Mouse (Mus musculus): ENCODE measurements around the gene Vps9d1.
"Not testable (repeated sequence)": the region's sequence is repeated elsewhere in the genome, so short reads cannot be mapped to it uniquely, and the experiment has no call there.

Vps9d1 gene

DNA sequence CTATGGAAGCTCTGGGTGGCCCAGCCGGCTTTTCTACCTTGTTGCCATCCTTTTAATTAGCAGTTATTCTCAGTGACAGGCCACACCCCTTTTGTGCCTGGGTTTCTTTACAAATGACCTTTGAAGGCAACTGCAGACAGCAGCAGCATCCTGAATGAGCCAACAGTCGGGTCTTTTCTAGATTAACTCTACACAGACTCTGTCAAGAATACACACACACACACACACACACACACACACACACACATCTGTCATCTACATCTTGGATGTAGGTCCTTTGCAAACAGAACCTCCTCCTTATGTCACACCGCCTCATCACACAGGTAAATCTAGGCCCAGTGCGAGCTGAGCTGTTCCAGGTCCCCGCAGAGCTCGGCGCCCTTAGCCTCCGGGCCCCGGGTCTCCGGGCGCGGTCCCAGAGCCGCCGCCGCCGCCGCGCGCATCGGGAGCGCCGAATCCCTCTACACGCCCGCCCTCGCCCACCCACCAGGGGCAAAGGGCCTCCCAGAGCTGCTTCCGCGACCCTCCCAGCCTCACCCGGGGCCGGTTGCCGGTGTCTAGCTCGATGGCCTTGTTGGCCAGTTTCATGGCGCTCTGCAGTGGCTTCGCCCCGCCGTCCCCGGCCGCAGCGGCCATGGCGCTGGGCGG, 573 bp downstream of the Vps9d1 start:
- DNase-seq (ENCODE audit: low read depth, low spot score), result peak; percentile 39

DNA sequence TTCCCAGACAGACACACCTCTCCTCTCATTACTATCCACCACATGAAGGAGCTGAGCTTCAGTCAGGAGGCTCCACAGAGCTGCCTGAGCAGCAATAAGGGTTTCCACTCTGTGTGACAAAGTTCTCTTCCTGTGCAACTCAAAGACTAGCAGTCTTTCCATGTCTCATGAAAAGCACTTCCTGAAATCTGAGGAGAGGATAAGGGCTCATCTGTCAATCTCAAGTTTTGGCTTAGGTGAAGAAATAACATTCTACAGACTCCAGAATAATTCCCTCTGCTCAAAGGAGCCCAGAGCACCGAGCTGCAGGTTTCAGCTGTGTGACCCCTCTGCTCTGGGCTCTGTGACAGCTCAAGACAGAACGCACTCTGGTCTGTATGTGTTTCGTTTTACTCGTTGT, 1.2 kb downstream of the Vps9d1 start:
- DNase-seq (ENCODE audit: low read depth, low spot score), result no peak

DNA sequence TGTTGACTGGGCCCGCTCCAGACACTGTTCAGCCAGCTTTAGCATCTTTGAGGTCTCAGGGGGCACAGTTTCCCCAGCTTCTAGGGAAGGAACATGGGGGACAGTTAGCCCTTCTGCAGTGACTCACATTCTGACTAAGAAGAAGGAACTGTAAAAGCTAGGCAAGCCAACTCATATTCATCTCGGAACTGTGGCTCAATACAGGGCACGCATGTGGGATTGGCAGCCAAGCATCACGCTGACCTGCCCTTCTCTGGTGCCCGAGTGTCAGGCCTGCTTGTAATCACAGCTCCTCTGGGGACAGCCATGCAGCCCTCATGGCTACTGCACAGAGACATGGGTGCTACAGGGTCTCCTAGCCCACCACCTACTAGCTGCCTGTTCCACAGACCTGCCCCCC, 3.2 kb downstream of the Vps9d1 start:
- no peak for DNase-seq (ENCODE audit: low read depth, low spot score)

DNA sequence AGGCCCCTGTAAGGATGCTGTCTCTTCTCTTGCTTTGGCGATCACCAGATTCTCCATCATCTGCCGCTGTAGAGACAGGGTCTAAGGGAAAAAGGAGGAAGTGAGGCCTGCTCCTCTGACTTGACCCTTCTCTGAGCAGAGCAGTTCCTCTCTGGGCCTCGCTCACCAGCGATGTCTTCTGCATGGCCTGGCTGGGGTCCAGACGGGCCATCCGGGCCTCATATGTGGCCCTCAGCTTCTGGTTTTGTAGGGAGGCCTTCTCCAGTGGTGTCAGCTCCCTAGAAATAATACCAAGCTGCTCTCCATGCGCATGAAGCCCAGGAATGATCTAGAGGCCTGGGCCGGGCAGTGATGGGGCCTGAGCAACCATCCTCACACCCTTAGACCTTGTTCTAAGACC, 5.6 kb downstream of the Vps9d1 start:
- DNase-seq (ENCODE audit: low read depth, low spot score), result no peak

DNA sequence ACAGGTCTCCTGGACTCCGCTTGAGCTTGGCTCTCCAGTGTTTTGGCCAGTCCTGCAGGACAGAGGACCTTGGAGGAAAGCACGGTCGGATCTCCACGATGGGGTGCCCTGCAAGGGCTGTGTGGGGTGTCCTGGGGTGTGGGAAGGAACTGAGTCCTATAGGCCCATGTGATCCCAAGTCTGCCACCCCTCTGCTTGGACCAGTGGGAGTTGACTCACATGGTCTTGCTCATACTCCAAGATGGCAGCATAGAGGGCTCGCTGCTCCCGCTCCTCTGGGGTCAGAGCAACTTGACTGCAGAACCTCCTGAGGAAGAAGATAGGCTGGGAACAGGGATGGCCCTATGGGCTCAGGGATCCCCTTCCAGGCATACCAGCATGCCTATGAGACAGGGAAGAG, 6.4 kb downstream of the Vps9d1 start:
- DNase-seq (ENCODE audit: low read depth, low spot score), result no peak

DNA sequence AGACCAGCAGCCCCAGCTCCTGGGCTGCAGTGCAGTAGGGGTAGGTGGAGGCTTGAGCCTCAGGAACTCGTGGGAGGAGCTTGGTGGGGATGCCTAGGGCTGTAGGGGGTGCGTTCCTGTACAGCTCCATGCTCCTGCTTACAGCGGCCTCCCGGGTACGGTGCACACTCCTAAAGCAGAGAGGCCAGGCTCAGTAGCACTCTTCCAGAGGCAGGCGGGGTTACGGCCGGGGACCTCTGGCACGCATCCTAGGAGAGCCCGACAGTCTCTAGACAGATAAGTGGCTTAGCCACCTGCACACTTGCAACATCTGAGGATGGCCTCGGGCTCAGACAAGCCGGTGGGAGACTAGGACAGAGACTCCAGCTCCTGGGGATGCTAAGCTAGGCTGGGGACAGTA, 8.6 kb downstream of the Vps9d1 start:
- DNase-seq (ENCODE audit: low read depth, low spot score), result peak; percentile 37

DNA sequence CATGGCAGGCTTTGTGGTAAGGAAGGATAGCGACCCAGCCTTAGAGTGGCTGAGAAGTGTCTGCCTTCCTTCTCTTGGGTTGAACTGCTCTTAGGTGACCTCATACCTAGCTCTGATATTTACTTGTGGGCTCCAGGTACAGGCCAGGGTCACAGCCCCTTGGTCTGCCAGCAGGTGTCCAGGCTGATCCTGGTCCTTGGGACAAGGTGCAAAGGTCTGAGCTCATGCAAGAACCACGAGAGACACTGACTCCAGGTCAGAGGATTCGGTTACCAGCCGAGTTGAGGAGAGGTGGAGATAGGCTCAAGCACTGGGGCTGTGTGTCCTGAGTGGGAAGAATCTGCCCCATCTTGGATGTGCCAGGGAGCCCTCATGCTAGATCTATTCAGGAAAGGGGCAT, 9.8 kb downstream of the Vps9d1 start:
- DNase-seq (ENCODE audit: low read depth, low spot score), result no peak

DNA sequence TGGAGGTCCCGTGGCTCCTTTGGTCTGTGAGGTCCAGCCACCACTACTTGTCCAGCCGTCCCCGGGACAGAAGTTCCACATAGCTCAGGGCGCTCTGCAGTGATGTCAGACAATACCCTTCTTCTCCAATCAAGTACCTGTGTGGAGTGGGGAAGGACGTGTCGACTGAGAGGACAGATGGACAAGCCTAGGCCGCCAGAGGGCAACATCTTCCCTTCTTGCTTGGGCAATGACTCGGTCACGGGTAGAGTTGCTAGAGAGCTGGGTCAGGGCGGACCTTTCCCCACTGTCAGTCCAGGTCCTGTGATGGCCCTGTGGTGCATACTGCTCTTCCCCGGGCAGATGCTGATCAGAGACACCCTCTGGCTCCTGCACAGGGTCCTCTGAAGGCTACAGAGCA, 11.1 kb downstream of the Vps9d1 start:
- DNase-seq (ENCODE audit: low read depth, low spot score), result no peak

DNA sequence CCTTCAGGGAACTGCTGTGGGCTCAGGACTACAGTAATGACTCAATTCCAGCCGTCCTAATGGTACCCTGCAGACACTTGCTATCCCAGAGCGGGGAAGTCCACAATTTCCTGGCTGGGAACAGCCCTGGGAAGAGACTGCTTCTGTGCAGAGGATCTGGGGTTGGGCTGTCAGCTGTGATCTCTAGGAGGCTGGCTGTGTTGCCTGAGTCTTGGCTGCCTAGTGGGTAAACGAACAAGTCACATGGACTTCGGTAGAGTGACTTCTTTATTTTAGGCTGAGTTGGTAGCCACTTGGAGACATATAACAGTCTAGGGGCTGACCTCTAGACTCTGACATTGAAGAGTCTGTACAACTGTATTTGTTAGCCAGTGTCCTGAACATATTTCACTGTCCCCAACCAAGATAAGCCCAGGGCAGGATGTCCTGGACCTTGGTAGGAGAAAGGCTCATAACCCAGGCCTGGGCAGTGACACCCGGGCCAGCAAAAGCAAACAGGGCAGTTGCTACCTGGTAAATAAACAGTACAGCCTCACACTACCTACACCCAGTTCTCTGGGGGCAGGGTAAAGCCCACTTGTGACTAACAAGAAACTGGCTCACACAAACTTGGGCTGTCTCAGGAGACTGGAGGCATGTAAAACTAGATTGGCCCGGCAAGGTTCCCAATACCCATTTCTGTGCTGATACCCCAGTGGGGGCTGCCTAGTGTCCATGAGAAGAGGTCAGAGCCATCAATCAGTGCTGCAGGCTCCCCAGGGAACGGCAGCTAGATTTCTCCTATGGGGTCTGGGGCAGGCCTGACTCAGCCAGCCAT, 11.8 kb downstream of the Vps9d1 start:
- DNase-seq (ENCODE audit: low read depth, low spot score), result no peak

DNA sequence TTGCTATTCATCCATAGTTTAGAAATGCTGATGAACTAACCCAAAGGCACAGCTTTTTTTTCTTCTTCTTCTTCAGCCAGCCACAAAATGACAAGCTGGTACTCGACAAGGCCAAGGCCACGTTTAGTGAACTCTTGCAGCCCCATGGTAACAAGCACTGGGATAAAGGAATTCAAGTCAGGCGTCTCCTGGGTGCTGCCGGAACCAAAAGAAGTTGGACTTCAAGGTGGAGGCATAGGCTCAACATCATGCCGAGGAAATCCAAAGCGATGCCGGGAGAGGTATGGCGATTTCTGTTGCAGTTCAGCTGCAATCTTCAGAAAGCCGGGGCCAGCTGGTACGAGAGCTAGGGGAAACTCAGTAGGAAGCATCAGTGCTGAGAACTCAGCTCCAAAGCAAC, 14.8 kb downstream of the Vps9d1 start:
- DNase-seq (ENCODE audit: low read depth, low spot score), result no peak

DNA sequence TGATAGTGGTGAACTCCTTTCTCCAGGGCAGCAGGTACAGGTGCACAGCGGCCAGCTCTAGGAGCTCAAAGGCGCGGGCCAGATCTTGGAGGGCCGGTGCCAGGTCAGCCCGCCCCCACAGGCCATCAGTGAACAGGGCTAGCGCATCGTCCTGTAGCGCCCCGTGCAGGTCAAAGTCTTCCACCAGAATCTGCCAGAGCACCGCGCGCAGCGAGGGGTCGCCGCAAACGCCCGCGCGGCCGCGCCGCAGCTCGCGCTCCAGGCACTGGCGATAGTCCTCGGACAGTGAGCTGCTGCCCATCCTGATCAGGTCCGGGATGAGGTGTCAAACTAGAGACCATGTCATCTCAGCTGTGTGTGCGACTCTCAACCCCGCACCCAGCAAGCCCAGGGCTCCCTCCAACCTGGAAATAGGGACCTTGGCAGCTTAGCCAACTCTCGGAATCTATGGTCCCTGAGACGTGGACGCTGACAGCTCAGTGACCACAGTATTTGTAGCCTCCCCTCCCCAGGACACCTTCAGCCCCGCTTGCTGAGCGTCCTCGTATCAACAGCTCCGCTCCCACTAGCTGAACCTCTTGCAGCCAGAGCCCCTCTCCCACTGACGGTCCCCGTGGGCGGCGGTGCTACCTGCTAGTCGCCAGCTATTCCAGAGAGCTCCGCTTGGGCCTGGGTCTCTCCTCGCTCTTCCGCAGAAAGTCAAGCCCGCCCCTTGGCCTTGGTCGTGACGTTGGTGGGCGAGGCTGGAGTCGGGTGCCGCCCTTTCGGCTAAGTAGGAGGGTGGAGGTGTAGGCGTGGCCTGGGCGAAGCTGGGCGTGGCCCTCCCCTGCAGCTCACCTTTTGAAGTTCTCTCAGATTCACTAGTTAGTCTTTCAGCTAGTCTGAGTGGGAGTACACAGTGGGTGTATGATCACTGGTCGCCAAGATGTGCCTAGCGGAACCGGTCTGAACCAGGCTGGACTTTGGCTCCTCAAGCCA, 18.3 kb downstream of the Vps9d1 start, which contains the start of gene Spata2l:
Gene Spata2l, minus strand, starts transcription at position 714 of the 978 bp plus-strand sequence.
- DNase-seq (ENCODE audit: low read depth, low spot score), result peak; percentile 94

DNA sequence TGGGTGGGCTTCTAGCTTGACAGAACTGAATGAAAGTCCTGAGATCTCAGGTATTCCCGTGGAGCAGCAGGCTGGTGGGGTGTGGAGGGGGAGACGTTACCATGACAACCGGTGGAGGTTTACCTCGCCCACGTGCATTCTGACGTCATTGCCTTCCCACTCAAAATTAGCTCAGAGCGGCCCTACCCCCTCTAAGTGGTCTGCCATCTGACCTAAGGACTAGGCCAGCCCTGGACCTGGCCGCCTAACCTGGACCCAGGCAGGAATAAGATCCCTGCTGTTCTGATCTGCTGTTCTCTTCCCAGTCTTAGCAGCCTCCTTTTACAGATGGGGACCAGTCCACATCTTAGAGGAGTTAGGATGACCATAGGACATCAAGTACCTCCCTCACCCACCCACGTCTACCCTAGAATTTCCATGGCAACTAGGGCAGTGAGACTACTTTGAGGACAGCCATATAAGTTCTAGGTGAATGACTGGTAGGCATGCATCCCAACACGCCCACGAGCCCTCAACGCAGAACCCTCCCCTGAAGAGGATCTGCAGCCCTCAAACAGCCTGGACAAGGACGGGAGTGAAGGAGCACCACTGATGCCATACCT, 19.1 kb downstream of the Vps9d1 start:
- peak; percentile 56 for DNase-seq (ENCODE audit: low read depth, low spot score)

DNA sequence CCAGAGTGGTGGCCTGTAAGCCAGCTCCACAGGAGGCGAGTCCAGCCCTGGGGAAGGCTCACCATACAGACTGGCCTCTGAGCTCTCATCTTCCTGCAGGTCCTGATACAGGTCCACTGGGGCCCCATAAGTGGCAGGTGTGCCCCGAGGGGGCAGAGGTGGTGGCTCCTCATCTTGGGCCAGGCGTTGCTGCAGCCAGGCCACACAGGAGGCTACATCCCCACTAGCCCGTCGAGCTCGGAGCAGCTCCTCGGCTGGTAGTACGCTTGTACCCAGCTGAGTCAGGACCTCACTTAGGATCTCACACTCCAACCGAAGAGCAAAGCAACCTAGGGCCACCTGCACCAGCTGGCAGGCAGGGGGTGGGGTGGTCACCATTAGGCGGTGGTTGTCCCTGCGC, 20.4 kb downstream of the Vps9d1 start:
- DNase-seq (ENCODE audit: low read depth, low spot score), result no peak

DNA sequence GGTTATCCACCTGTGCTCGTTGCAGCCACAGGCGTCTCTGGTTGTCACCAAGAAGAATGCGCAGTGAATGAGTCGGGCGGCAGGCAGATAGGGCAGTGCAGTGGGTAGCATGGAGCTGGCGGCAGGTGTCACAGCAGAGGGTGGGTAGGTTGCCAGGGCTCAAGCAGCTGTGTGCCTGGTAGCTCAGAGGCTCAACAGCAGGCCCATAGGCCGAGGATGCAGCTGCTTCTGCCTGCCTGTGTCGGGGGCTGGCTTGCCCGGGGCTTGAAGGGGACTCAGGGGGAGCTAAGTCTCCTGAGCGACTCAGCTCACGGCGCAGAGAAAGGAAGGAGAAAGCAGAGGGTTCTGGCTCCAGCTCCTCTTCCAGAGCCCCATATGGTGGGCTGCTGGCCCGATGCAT, 20.8 kb downstream of the Vps9d1 start:
- DNase-seq (ENCODE audit: low read depth, low spot score), result no peak

DNA sequence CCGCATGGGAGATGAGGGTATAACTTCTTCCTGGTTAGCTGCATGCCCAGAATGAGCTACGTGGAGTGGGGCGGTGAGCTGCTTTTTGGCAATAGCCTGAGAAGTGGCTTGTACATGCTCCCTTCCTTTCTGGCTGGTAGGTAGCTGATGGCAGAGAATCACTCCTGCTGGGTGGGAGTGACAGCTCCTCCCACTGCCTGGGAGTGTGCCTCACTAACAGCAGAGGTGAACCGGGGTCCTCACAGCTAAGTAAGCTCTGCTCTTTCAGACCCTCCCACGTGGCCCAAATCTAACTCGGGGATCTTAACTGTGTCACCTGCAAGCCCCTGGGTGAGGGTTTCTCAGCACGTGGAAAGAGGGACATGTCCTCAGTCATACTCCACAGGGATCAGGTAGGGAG, 21.6 kb downstream of the Vps9d1 start:
- DNase-seq (ENCODE audit: low read depth, low spot score), result no peak

DNA sequence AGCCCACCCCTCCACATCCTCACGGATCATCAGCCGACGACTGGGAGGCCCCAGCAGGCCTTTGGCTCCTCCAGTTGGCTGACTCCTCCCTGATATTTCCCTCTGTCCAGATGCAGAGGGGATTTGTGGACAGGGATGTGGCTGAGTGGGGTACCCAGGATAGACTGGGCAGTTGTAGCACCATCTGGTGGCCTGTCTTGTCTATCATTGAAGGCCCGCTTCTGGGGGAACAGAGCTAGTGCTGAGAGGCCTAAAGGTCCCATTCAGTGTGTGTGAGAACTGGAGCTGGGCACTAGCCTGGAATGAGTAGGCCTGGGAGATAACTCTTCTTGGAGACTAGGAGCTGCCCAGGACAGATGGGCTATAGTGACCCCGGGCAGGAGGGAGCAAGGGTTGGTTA, 22.4 kb downstream of the Vps9d1 start:
- no peak for DNase-seq (ENCODE audit: low read depth, low spot score)

DNA sequence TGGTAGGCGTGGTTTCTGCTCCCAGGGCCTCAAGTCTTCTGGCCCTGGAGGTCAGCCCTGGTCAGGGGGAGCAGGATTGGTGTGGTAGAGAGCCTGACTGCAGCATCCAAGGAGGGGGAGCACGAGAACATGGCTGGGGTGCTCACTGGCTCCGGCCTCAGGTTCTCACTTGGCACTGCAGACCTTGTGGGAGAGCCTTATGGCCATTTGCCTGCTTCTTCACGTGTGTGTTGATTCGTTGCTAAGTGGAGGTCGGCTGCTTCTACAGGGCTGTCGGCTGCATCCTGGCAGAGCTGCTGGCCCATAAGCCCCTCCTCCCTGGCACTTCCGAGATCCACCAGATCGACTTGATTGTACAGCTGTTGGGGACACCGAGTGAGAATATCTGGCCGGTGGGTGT, 23.8 kb downstream of the Vps9d1 start:
- not testable (repeated sequence) for DNase-seq (ENCODE audit: low read depth, low spot score)

DNA sequence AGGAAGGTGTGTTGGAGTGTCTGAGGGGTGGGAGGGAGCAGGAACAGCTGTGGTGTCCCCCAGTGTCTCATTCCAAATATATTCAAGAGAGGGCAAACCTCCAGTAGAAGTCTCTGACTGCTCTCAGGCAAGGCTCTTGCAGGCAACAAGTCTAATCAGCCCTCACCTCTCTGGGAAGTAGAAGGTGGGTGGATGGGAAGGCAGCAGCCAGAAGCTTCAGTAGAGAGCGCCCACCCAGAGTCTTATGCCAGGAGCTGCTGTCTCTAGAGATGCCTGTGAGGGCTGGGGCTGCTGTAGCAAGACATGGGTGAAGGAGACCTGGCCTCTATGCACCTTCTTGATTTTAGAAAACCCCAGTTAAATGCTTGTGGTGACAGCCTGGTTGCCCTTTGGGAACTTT, 25.7 kb downstream of the Vps9d1 start:
- DNase-seq (ENCODE audit: low read depth, low spot score), result no peak

DNA sequence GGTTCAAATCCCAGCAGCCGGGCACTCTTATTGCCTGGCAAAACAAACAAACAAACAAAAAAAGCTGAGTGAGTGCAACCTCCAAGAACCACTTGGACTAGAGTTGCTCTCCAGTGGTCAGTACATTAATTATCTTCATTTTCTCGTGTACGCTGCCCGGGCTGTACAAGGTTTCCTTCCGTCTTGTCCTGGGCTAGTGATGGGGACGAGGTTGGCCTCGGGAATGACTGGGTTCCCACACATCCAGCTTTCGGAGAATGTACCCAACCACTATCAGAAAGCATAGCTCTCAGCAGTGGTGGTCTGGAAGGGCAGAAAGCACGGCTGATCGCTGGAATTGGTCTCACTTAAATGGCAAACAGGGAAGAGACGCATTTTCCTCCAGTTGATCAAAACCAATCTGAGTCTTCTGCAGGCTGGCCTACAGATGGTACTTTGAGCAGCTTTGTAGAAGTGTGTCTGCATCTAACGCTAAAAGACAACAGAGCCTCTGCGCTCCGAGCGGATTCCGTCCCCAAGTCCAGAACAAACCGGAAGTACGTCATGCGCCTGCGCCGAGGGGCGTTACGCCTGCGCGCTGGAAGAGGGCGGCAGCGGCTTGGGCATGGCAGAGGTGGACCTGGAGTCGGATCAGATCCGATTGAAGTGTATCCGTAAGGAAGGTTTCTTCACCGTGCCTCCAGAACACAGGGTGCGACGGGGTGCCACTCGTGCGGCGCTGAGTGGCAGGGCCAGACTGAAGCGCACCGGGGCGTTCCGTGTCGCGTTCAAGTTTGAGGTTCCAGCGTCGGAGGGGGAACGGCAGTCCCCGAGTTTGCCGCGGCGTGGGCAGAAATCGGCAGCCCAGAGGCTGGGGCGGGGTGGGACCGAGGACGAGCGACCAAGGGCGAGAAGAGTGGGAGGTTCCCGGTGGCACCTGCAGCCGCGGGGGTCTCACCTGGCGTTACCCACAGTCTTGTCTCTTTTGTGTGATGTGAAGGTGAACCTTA, 29.6 kb downstream of the Vps9d1 start, which contains the start of gene Cdk10:
Gene Cdk10, plus strand, starts transcription at position 565 of the 989 bp plus-strand sequence.
- peak; percentile 94 for DNase-seq (ENCODE audit: low read depth, low spot score)

DNA sequence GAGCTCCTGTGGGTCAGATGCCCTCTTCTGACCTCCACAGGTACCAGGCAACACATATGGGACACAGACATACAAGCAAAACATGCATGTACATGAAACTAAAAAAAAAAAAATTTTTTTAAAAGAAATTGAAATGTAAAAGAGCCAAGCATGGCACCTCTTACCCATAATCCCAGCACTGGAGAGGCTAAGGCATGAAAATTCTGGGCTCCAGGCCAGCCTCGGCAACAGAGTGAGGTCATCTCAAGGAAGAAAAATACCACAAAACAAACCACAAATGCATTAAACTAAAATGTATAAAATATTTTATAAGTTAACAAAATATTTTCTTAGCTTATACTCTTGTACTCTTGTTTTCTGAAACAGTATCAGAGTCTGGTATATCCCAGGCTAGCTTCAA, 33.2 kb downstream of the Vps9d1 start:
- no peak for DNase-seq (ENCODE audit: low read depth, low spot score)

Measured in R1 (cell line).